Mouse (Mus musculus) small intestine, adult 2 months (tissue): ENCODE data around the gene Srms.

Experiments
- CTCF ChIP-seq: fragments of 200-500 bp; IDR thresholded peaks from 2 replicates; pipeline ENCODE4 v1.5.1; 2012; ENCODE audit warnings: low read depth, mild to moderate bottlenecking, control low read depth, inconsistent platforms, low read length, moderate library complexity, mixed read lengths; ENCODE audit not compliant: insufficient replicate concordance, insufficient read length; ENCODE audit errors: extremely low read depth
- POLR2A ChIP-seq: fragments of 200-500 bp; IDR thresholded peaks from 2 replicates; pipeline ENCODE4 v1.6.1; 2012; ENCODE audit warnings: low read depth, mild to moderate bottlenecking, control low read depth, inconsistent platforms, low read length, moderate library complexity

GRCm38 (mm10) chr2:181251841-181252240 lies 38.9 kb upstream of the Srms start:
- TF ChIP-seq POLR2A: no peak
- TF ChIP-seq CTCF: no peak
